Mouse (Mus musculus): ENCODE data around the gene Dhrs4. TPM values are rescaled to one million over a fixed set of nuclear protein-coding genes. Genes with fewer than 3 reads are reported as not detected.
A peak's percentile ranks its signal among the peaks of the same experiment; 100 is the strongest.

Dhrs4 gene
- 61.0 and 72.1 TPM in 2 replicates for polyA plus RNA-seq (2014; fragmentation: Nextera tagmentation; extraction: Ambion mirVana)

GRCm38 (mm10) chr14:55478651-55479599, at the start of gene Dhrs4:
Dhrs4 (plus strand) TSS chr14:55478758.
- Histone ChIP-seq H3K27ac (ENCODE audit: low read depth) (peak within 1 kb of the TSS; percentile 90), H3K4me2 (ENCODE audit: low read length) (peak within 1 kb of the TSS; percentile 67), H3K4me1 (replicated peaks; ENCODE audit: control insufficient read depth, insufficient read depth, low read length) (0 out of 2 replicates have a peak, but pooled peaks cover 5% of the 10 kb centered on the region), H3K27me3 (replicated peaks; ENCODE audit: control insufficient read depth, insufficient read depth, low read length) (no peaks in the 10 kb centered on the region), H3K4me3 (ENCODE audit: low read depth, low read length) (peak within 1 kb of the TSS; percentile 86), H3K9me3 (ENCODE audit: control insufficient read depth, low read length) (no peaks in the 10 kb centered on the region), H3K36me3 (ENCODE audit: control insufficient read depth, insufficient read depth, low read length) (0 out of 2 replicates have a peak, but pooled peaks cover 10% of the 10 kb centered on the region), H3K9ac (ENCODE audit: low read length) (peak within 1 kb of the TSS; percentile 80)
- peak; percentile 90 for DNase-seq (ENCODE audit: low spot score)
- 1% methylated on average over 38 of the region's 38 CpGs for WGBS
- ATAC-seq (replicated peaks; ENCODE audit: low FRiP score, low TSS enrichment, low read depth) = peak; percentile 96

GRCm38 (mm10) chr14:55430255-55430654, 48.3 kb upstream of the Dhrs4 start:
- Histone ChIP-seq H3K36me3 (ENCODE audit: control insufficient read depth, insufficient read depth, low read length) (no peaks in the 10 kb centered on the region), H3K9me3 (ENCODE audit: control insufficient read depth, low read length) (no peaks in the 10 kb centered on the region), H3K27ac (ENCODE audit: low read depth) (no peak overlapping the region), H3K9ac (ENCODE audit: low read length) (no peak overlapping the region), H3K4me1 (replicated peaks; ENCODE audit: control insufficient read depth, insufficient read depth, low read length) (no peaks in the 10 kb centered on the region), H3K27me3 (replicated peaks; ENCODE audit: control insufficient read depth, insufficient read depth, low read length) (no peaks in the 10 kb centered on the region), H3K4me2 (ENCODE audit: low read length) (no peak overlapping the region), H3K4me3 (ENCODE audit: low read depth, low read length) (no peak overlapping the region)
- WGBS = 83% methylated on average over 4 of the region's 4 CpGs
- ATAC-seq (replicated peaks; ENCODE audit: low FRiP score, low TSS enrichment, low read depth) = no peak
- DNase-seq (ENCODE audit: low spot score) = no peak

- Histone ChIP-seq H3K4me2 (ENCODE audit: low read length) (no peak overlapping the region), H3K9ac (ENCODE audit: low read length) (no peak overlapping the region), H3K9me3 (ENCODE audit: control insufficient read depth, low read length) (no peaks in the 10 kb centered on the region), H3K27me3 (replicated peaks; ENCODE audit: control insufficient read depth, insufficient read depth, low read length) (no peaks in the 10 kb centered on the region), H3K4me3 (ENCODE audit: low read depth, low read length) (no peak overlapping the region), H3K36me3 (ENCODE audit: control insufficient read depth, insufficient read depth, low read length) (no peaks in the 10 kb centered on the region), H3K4me1 (replicated peaks; ENCODE audit: control insufficient read depth, insufficient read depth, low read length) (no peaks in the 10 kb centered on the region), H3K27ac (ENCODE audit: low read depth) (no peak overlapping the region)
- 78% methylated on average over 1 of the region's 1 CpGs for WGBS
- DNase-seq (ENCODE audit: low spot score) (no peak), ATAC-seq (replicated peaks; ENCODE audit: low FRiP score, low TSS enrichment, low read depth) (no peak)
Observed at GRCm38 (mm10) chr14:55433052-55433451, 45.5 kb upstream of the Dhrs4 start.

- no peak overlapping the region for H3K9ac ChIP-seq (ENCODE audit: low read length)
- H3K4me2 ChIP-seq (ENCODE audit: low read length) = no peak overlapping the region
- H3K27ac ChIP-seq (ENCODE audit: low read depth) = no peak overlapping the region
- ATAC-seq (replicated peaks; ENCODE audit: low FRiP score, low TSS enrichment, low read depth) = no peak
- no peaks in the 10 kb centered on the region for H3K9me3 ChIP-seq (ENCODE audit: control insufficient read depth, low read length)
- H3K4me3 ChIP-seq (ENCODE audit: low read depth, low read length) = no peak overlapping the region
- H3K4me1 ChIP-seq (replicated peaks; ENCODE audit: control insufficient read depth, insufficient read depth, low read length) = no peaks in the 10 kb centered on the region
- DNase-seq (ENCODE audit: low spot score) = no peak
- no peaks in the 10 kb centered on the region for H3K36me3 ChIP-seq (ENCODE audit: control insufficient read depth, insufficient read depth, low read length)
- no peaks in the 10 kb centered on the region for H3K27me3 ChIP-seq (replicated peaks; ENCODE audit: control insufficient read depth, insufficient read depth, low read length)
- 89% methylated on average over 3 of the region's 3 CpGs for WGBS
Observed at GRCm38 (mm10) chr14:55434825-55435224, 43.7 kb upstream of the Dhrs4 start.

GRCm38 (mm10) chr14:55437118-55437517, 41.4 kb upstream of the Dhrs4 start:
- WGBS = 86% methylated on average over 8 of the region's 8 CpGs
- H3K27ac ChIP-seq (ENCODE audit: low read depth) = no peak overlapping the region
- no peaks in the 10 kb centered on the region for H3K27me3 ChIP-seq (replicated peaks; ENCODE audit: control insufficient read depth, insufficient read depth, low read length)
- no peaks in the 10 kb centered on the region for H3K4me1 ChIP-seq (replicated peaks; ENCODE audit: control insufficient read depth, insufficient read depth, low read length)
- no peak overlapping the region for H3K4me2 ChIP-seq (ENCODE audit: low read length)
- ATAC-seq (replicated peaks; ENCODE audit: low FRiP score, low TSS enrichment, low read depth) (no peak), DNase-seq (ENCODE audit: low spot score) (no peak)
- no peak overlapping the region for H3K4me3 ChIP-seq (ENCODE audit: low read depth, low read length)
- H3K9me3 ChIP-seq (ENCODE audit: control insufficient read depth, low read length) = no peaks in the 10 kb centered on the region
- H3K9ac ChIP-seq (ENCODE audit: low read length) = no peak overlapping the region
- no peaks in the 10 kb centered on the region for H3K36me3 ChIP-seq (ENCODE audit: control insufficient read depth, insufficient read depth, low read length)

- ATAC-seq (replicated peaks; ENCODE audit: low FRiP score, low TSS enrichment, low read depth) = no peak
- Histone ChIP-seq H3K4me2 (ENCODE audit: low read length) (no peak overlapping the region), H3K9me3 (ENCODE audit: control insufficient read depth, low read length) (no peaks in the 10 kb centered on the region)
Observed at GRCm38 (mm10) chr14:55438193-55438784, 40.3 kb upstream of the Dhrs4 start.

GRCm38 (mm10) chr14:55457693-55458092, 20.9 kb upstream of the Dhrs4 start:
- H3K9me3 ChIP-seq (ENCODE audit: control insufficient read depth, low read length) = 0 out of 2 replicates have a peak, but pooled peaks cover 4% of the 10 kb centered on the region
- no peak overlapping the region for H3K4me3 ChIP-seq (ENCODE audit: low read depth, low read length)
- no peak for DNase-seq (ENCODE audit: low spot score)
- H3K27me3 ChIP-seq (replicated peaks; ENCODE audit: control insufficient read depth, insufficient read depth, low read length) = no peaks in the 10 kb centered on the region
- H3K9ac ChIP-seq (ENCODE audit: low read length) = no peak overlapping the region
- H3K4me1 ChIP-seq (replicated peaks; ENCODE audit: control insufficient read depth, insufficient read depth, low read length) = no peaks in the 10 kb centered on the region
- ATAC-seq (replicated peaks; ENCODE audit: low FRiP score, low TSS enrichment, low read depth) = no peak
- no peak overlapping the region for H3K27ac ChIP-seq (ENCODE audit: low read depth)
- WGBS = 60% methylated on average over 2 of the region's 2 CpGs
- H3K36me3 ChIP-seq (ENCODE audit: control insufficient read depth, insufficient read depth, low read length) = no peaks in the 10 kb centered on the region
- no peak overlapping the region for H3K4me2 ChIP-seq (ENCODE audit: low read length)

More at GRCm38 (mm10) chr14:55438193-55438784, 40.3 kb upstream of the Dhrs4 start:
- Histone ChIP-seq H3K27me3 (replicated peaks; ENCODE audit: control insufficient read depth, insufficient read depth, low read length) (no peaks in the 10 kb centered on the region), H3K27ac (ENCODE audit: low read depth) (no peak overlapping the region), H3K4me3 (ENCODE audit: low read depth, low read length) (no peak overlapping the region), H3K4me1 (replicated peaks; ENCODE audit: control insufficient read depth, insufficient read depth, low read length) (no peaks in the 10 kb centered on the region), H3K9ac (ENCODE audit: low read length) (no peak overlapping the region), H3K36me3 (ENCODE audit: control insufficient read depth, insufficient read depth, low read length) (no peaks in the 10 kb centered on the region)
- 33% methylated on average over 6 of the region's 6 CpGs for WGBS
- DNase-seq (ENCODE audit: low spot score) = peak; percentile 77

- 28% methylated on average over 10 of the region's 10 CpGs for WGBS
- ATAC-seq (replicated peaks; ENCODE audit: low FRiP score, low TSS enrichment, low read depth) = 0 out of 2 replicates have a peak, but pooled peaks have one; percentile 36
- Histone ChIP-seq H3K27ac (ENCODE audit: low read depth) (no peak overlapping the region), H3K27me3 (replicated peaks; ENCODE audit: control insufficient read depth, insufficient read depth, low read length) (no peaks in the 10 kb centered on the region), H3K4me2 (ENCODE audit: low read length) (no peak overlapping the region), H3K9me3 (ENCODE audit: control insufficient read depth, low read length) (0 out of 2 replicates have a peak, but pooled peaks cover 4% of the 10 kb centered on the region), H3K4me3 (ENCODE audit: low read depth, low read length) (no peak overlapping the region), H3K4me1 (replicated peaks; ENCODE audit: control insufficient read depth, insufficient read depth, low read length) (no peaks in the 10 kb centered on the region), H3K9ac (ENCODE audit: low read length) (no peak overlapping the region), H3K36me3 (ENCODE audit: control insufficient read depth, insufficient read depth, low read length) (no peaks in the 10 kb centered on the region)
- peak; percentile 75 for DNase-seq (ENCODE audit: low spot score)
Observed at GRCm38 (mm10) chr14:55458273-55458672, 20.3 kb upstream of the Dhrs4 start.
